Mouse (Mus musculus): ENCODE measurements around the gene Dnajc17.
A peak's percentile ranks its signal among the peaks of the same experiment; 100 is the strongest.

Gene Dnajc17

DNA sequence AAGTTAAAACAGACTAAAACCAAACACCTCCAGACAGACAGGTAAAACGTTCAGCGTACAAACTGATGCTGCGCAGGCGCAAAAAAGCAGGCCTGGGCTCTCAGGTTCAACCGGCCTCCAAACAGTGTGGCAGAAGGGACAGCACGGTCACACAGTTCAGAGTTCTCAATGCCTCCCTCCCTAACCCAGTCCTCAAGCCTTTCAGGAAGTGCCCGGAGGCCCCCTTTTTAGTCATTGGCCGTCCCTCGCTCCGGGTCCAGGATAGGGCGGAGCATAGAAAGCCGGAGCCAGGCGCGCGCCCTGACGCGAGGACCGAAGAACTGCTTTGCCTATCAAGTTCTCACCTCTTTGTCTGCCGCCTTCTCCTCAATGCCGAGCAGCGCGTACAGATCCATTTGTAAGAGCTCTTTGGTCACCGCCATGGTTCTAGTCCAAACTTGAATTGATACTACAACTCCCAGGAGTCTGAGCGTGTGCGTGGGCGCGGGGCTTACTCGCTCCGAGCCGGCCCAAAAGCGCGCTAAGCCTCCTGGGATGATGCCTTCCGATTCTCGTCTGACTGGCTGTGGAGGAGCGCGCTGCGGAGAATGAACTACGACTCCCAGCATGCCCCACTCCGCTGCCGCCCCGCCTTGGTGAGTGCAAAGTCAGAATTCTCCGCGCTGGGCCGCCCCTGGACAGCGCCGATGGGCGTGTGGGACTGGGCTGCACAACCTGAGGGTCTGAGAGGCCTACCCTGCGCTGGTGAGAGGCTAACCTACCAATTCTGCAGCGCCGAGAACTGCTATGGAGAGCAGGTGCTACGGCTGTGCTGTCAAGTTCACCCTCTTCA lies at the start of gene Dnajc17, which contains the start of gene Zfyve19:
Gene Dnajc17, minus strand, starts transcription at position 452 of the 832 bp plus-strand sequence.
Gene Zfyve19, plus strand, starts transcription at position 274 of the 832 bp plus-strand sequence.
- peak; percentile 99 for DNase-seq (ENCODE audit: low read depth, low spot score)

- no peak for DNase-seq (ENCODE audit: low read depth, low spot score)
Observed at GRCm38 (mm10) chr2:119254976-119255375, 46.4 kb upstream of the Dnajc17 start.

GRCm38 (mm10) chr2:119250826-119251478 lies 42.4 kb upstream of the Dnajc17 start:
- peak; percentile 92 for DNase-seq (ENCODE audit: low read depth, low spot score)

DNA sequence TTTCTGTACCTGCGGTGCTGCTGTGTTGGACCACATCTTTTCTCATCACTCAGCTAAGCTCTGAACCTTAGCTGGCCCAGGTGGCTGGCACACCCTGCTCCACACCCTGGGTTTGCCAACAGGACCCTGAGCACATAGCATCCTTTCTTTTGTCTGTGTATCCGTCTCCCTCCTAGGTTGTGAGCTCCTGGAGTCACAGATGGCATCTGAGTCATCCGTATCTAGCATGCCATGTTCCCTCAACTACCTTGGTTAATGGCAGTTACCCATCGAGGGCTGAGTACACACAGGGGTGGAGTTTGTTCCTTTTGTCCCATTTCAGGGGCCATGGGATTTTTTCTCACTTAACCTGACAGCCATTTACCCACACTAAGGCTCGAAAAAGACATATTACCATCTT lies 41.8 kb upstream of the Dnajc17 start:
- peak; percentile 52 for DNase-seq (ENCODE audit: low read depth, low spot score)

- no peak for DNase-seq (ENCODE audit: low read depth, low spot score)
Observed at GRCm38 (mm10) chr2:119249592-119250061, 41.0 kb upstream of the Dnajc17 start.

- peak; percentile 68 for DNase-seq (ENCODE audit: low read depth, low spot score)
Observed at GRCm38 (mm10) chr2:119247904-119248303, 39.3 kb upstream of the Dnajc17 start.

- DNase-seq (ENCODE audit: low read depth, low spot score) = no peak
Observed at GRCm38 (mm10) chr2:119245246-119245645, 36.7 kb upstream of the Dnajc17 start.

DNA sequence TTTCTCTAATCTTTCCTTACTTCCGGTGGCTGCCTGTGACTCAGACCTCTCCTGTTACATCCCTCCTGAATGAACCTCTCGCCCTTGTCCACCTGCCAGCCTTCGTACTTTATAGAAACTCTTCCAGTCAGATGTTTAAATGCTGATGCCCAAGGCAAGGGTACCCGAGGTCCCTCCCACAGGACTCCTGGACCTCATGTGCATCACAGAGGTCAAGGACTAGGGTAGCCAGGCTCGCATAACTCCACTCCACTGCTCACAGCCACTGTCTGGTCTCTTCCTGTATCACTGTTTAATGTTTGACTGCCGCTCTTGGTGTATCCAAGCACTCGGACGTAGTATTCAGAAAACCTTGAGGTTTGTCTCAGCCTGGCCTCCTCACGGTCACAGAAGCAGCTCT lies 34.0 kb upstream of the Dnajc17 start:
- no peak for DNase-seq (ENCODE audit: low read depth, low spot score)

DNA sequence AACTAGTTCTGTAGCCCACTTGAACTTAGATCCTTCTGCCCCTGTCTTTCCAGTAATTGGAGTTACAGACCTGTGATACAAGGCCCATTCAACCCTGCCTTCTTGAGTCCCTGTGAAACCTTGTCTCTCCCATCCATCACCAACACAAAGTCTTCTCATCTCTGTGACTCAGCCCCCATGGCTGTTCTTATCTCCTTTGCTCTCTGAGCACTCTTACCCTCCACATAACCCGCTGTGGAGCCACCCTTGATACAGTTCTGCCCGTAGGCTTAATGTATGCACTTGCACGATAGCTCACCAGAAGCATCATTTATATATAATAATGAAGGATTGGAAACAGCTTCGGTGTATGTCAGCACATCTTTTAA lies 32.2 kb upstream of the Dnajc17 start:
- no peak for DNase-seq (ENCODE audit: low read depth, low spot score)

GRCm38 (mm10) chr2:119240075-119240818 lies 31.7 kb upstream of the Dnajc17 start:
- no peak for DNase-seq (ENCODE audit: low read depth, low spot score)

DNA sequence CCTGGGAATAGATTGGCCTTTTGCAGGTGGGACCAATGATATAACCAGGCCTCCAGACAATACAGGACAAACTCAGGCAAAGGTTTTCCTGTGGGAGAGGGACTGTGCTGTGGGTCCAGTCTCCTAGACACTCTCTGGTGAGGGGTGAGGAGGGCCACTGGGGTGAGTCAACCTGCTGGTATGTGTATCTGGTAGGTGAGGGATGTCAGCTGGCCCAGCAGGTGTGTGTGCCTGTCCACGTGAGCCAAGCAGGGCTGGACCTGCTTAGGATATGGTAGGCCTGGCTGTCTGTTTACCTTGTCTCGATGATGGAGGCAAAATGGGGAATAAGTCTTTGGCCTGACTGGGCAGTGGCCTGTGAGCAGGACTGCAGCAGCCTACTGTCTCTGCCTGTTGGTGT lies 30.1 kb upstream of the Dnajc17 start:
- DNase-seq (ENCODE audit: low read depth, low spot score) = no peak

DNA sequence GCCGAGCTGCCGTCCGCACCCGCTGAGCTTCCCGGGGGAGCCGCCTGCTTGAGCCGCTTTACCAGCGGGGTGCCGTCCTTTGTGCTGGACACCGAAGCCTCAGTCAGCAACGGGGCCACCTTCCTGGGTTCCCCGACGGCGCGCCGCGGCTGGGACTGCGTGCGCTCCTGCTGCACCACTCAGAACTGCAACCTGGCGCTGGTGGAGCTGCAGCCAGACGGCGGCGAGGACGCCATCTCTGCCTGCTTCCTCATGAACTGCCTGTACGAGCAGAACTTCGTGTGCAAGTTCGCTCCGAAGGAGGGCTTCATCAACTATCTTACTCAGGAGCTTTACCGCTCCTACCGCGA lies 29.3 kb upstream of the Dnajc17 start:
- no peak for DNase-seq (ENCODE audit: low read depth, low spot score)

DNA sequence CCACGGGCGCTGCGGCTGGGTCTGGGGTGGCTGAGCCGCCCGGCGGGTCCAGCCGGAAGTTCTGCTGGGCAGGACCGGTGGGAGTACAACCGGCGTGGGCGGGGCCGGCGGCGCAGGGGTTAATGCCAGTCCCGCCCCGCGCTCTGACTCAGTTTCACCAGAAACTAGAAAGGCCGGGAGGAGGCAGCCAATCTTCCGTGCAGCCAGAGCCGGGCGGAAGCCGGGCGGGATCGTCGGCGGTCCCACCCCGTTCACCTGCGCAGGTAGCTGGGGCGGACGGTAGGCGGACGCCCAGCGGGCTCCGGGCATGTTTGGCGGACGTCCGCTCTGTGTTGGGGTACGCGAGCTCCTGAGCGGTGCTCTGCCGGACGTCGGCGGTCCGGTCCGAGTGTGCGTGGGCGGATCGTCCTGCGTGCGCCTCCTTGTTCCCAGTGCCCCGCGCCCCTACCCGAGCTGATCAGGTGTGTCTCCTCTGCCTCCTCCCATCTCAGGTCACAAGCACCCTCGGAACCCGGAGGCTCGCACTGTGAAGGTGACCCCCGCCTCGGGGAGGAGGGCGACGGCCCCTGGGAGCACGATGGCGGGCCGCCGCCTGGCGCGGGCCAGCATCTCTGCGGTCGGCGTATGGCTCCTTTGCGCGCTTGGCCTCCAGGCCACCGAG lies 28.7 kb upstream of the Dnajc17 start, which contains the start of gene Spint1:
Gene Spint1, plus strand, starts transcription at position 153 of the 661 bp plus-strand sequence.
- no peak for DNase-seq (ENCODE audit: low read depth, low spot score)

DNA sequence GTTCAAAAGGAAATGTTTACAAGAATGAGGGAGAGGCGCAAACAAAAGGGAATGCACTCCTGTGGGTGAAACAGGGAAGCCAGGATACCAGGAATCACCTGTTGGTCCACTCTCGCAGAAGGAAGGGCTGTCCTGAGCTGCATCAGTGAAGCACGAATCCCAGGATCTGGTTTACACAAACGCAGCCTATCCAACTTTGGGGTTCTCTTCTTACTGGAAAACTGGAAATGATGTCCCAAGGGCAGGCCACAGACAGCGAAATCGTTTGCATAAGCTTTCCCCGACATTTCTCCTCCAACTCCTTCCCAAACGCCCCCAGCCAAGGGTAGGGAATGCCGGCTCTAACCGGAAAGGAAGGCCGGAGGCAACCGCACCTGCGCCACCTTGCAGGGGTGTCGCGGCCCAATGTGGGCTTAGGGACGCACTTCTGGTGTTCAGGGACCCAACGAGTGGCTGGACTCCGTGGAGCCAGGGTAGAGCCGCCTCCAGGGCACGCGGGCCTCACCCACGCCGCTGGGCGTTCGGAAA lies 28.2 kb upstream of the Dnajc17 start:
- no peak for DNase-seq (ENCODE audit: low read depth, low spot score)

DNA sequence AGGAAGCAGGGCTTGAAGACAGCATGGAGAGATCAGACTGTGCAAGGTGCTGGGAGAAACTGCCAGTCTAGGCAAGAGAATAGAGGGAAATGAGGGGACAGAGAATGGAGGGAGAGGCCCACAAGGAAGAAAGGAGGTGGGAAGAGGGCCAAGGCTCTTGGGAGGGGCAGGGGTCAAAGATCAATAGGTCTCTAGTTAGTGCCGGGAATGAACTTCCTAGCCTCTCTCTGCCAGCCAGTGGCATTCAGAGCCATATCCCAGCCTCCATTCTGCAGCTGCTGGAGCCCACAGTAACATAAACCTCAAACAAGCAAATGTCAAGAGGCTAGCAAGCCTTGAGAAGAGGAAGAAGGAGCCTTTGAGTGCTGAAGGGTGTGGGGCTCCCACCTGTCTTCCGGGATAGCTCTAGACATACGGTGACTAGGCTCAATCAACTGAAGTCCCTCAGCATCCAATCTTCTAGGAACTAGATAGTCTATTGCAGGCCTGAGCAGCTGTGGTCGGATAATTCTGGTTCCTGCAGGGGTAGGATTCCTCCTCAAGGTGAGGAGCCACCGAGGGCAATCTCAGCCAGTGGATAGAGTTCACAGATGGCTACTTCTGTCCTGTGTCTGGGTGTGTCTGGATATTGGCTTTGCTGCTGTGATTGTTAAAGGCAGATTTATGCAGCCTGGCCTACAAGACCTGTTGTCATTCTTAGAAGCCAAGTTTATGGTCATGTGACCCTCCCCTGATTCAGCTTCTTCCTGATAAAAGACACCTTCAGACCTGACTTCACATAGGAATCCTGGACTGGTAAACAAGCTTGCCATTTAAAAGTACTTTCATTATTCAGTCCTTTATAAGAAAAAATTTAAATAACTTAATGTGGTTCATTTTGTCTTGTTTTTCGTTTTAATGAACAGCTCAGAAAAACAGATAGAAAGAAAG lies 21.4 kb upstream of the Dnajc17 start, which contains the start of gene Ppp1r14d:
Gene Ppp1r14d, minus strand, starts transcription at position 132 of the 930 bp plus-strand sequence.
- no peak for DNase-seq (ENCODE audit: low read depth, low spot score)

DNA sequence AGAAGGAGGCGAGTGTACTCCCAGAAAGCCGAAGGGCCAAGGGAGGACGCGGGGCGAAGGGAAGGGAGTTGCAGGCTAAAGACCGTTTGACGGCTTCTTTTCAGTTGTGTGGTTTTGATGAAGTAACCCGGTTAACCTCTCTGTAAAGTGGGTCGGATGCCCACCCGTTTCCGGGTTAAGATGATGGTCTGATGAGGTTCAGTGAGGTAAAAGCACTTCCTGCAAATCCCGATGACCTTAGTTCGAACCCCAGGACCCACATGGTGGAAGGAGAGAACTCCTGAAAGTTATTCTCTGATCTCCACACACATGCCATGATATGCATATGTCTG lies 547 bp upstream of the Dnajc17 start:
- DNase-seq (ENCODE audit: low read depth, low spot score) = no peak

DNA sequence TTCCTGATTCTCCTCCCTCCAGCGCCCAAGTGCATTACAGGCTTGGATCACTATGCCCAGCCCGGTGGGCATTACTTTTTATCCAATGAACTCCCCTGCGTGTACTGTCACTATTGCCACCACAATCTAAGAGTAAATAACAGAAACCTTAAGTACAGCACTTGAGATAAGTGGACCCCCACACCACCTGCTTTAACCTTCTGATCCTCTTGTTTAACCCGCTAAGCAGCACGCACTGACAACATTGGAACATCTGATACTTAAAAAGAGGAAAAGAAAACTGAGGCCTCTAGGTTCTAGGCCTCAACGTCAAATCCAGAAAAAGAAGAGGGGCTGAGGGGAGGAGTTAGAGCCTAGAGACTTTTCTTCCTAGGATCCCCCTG lies 643 bp downstream of the Dnajc17 start:
- no peak for DNase-seq (ENCODE audit: low read depth, low spot score)

DNA sequence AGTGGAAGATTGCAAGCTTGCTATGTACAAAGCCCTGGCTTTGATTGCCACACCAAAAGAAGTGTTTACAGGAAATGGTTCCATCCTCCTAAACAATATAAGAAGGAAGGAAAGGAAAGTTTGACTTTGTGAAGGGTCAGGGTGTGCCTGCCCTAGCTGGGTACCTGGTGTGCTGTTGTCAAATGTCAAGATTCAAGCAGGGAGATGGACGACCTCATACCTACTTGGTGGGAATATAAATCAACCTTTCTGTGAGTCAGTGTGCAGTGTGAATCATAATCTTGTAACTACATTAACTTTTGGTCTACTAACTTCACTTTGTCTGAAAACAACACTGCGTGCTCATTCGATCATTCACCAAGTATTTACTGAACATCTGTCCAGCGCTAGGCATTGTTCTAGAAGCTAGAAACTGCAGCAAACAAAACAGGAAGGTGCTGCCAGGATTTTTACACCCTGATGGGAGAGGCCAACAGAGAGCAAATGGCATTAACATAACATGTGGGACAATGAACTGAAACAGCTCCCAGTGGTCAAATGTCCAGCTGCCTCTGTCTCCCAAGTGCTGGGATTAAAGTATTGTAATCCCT lies 4.6 kb downstream of the Dnajc17 start:
- DNase-seq (ENCODE audit: low read depth, low spot score) = no peak

GRCm38 (mm10) chr2:119202914-119203453 lies 5.6 kb downstream of the Dnajc17 start:
- no peak for DNase-seq (ENCODE audit: low read depth, low spot score)

- no peak for DNase-seq (ENCODE audit: low read depth, low spot score)
Observed at GRCm38 (mm10) chr2:119198934-119199333, 9.7 kb downstream of the Dnajc17 start.
